Mouse (Mus musculus) neural tube, embryonic 14.5 days (tissue): Measurements from ENCODE around the gene Fabp1. TPM values are rescaled to one million over a fixed set of nuclear protein-coding genes. Genes with fewer than 3 reads are reported as not detected.

ENCODE experiments used
- ATAC-seq: fragments of 200-750 bp; cut with Nextera tagmentation; 2 replicates; pipeline ENCODE4 v1.8.0; 2017; ENCODE audit warnings: low read depth, mild to moderate bottlenecking, moderate TSS enrichment, moderate library complexity
- H3K27ac ChIP-seq: fragments of 300-500 bp; sonication (generic); 2 replicates; pipeline ENCODE4 v1.5.1; 2014; ENCODE audit warnings: low read depth, mild to moderate bottlenecking, control low read depth, low read length, moderate library complexity, mixed read lengths
- H3K27me3 ChIP-seq: fragments of 300-500 bp; sonication (generic); 2 replicates; pipeline ENCODE4 v1.6.1; 2014; ENCODE audit warnings: low read length; ENCODE audit not compliant: control insufficient read depth, insufficient read depth
- H3K36me3 ChIP-seq: fragments of 300-500 bp; sonication (generic); 2 replicates; pipeline ENCODE4 v1.6.1; 2014; ENCODE audit warnings: low read length, mixed read lengths; ENCODE audit not compliant: control insufficient read depth, insufficient read depth
- H3K4me1 ChIP-seq: fragments of 300-500 bp; sonication (generic); 2 replicates; pipeline ENCODE4 v1.6.1; 2014; ENCODE audit warnings: low read length; ENCODE audit not compliant: control insufficient read depth, insufficient read depth
- H3K4me2 ChIP-seq: fragments of 300-500 bp; sonication (generic); 2 replicates; pipeline ENCODE4 v1.6.1; 2014; ENCODE audit warnings: mild to moderate bottlenecking, low read depth, low read length, control low read depth
- H3K4me3 ChIP-seq: fragments of 300-500 bp; sonication (generic); 2 replicates; pipeline ENCODE4 v1.5.1; 2014; ENCODE audit warnings: low read depth, low read length, control low read depth, mixed read lengths
- H3K9ac ChIP-seq: fragments of 300-500 bp; sonication (generic); replicated peaks from 2 replicates; pipeline ENCODE4 v1.6.1; 2014; ENCODE audit warnings: low read depth, mild to moderate bottlenecking, control low read depth, low read length, mixed read lengths
- H3K9me3 ChIP-seq: fragments of 300-500 bp; sonication (generic); 2 replicates; pipeline ENCODE4 v1.6.1; 2016; ENCODE audit warnings: low read length; ENCODE audit not compliant: control insufficient read depth
- WGBS: fragments of 180-500 bp; shearing (Covaris S2); extraction: QIAGEN DNeasy Blood & Tissue Kit; methylation state at CpG from one replicate; pipeline ENCODE4 v1.1.7; 2014; 5-methylcytosine and 5-hydroxymethylcytosine counted together
- polyA plus RNA-seq: library from polyadenylated mRNA; unstranded; fragments of >200 nt; fragmentation: Nextera tagmentation; extraction: Ambion mirVana; gene quantifications from 2 replicates; pipeline ENCODE4 v1.2.1, GENCODE M21; 2014

Gene Fabp1
- polyA plus RNA-seq, 1 experiment from 2014 or later, result not detected

DNA sequence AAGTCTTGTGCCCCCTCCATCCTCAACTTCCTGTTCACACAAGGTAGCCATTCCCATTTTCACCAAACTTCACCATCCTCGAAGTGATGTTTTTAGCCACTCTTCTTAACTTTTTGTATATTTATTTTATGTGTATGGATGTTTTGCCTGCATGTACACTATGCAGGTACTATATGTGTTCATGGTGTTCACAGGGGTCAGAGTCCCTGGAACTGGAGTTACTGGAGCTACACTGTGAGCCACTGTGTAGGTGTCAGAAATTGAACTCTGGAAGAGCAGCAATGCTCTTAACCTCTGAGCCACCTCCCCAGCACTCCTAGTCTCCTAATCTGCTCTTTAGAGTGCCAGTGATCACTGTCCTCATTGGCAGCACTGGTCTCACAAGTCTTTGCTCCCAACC lies 48.8 kb downstream of the Fabp1 start:
- no peak overlapping the region for H3K4me2 ChIP-seq
- H3K9ac ChIP-seq, result no peak overlapping the region
- ATAC-seq, result no peak
- no peaks in the 10 kb centered on the region for H3K27me3 ChIP-seq
- H3K4me1 ChIP-seq, result no peaks in the 10 kb centered on the region
- no peaks in the 10 kb centered on the region for H3K36me3 ChIP-seq
- H3K9me3 ChIP-seq, result no peaks in the 10 kb centered on the region
- no peak overlapping the region for H3K27ac ChIP-seq
- no peak overlapping the region for H3K4me3 ChIP-seq
- WGBS, result 97% methylated on average over 1 of the region's 1 CpGs

DNA sequence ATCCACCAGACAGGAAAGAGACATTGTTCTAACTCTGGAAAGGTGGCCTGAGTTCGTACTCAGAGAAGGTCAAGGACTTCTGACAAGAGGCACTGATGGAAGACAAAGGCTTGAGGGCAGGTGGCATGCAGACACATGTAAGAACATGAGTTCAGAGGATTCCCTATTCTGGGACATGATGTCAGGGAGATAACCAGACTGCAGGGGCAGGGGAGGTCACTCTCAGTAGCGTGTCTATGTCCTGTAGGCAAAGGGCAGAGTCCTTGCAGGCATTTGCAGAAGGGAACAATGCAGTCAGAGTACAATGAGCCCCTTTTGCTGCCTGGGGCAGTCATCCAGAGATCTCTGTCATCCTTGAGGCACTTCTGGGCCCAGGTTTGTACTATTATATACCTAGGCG lies 50.0 kb downstream of the Fabp1 start:
- 80% methylated on average over 3 of the region's 3 CpGs for WGBS
- Histone ChIP-seq H3K36me3 (no peaks in the 10 kb centered on the region), H3K4me2 (no peak overlapping the region), H3K4me3 (no peak overlapping the region), H3K4me1 (no peaks in the 10 kb centered on the region), H3K27me3 (no peaks in the 10 kb centered on the region), H3K27ac (no peak overlapping the region), H3K9ac (no peak overlapping the region), H3K9me3 (no peaks in the 10 kb centered on the region)
- no peak for ATAC-seq

- H3K4me3 ChIP-seq, result no peak overlapping the region
- no peak for ATAC-seq
- no peaks in the 10 kb centered on the region for H3K36me3 ChIP-seq
- no peaks in the 10 kb centered on the region for H3K9me3 ChIP-seq
- no peak overlapping the region for H3K4me2 ChIP-seq
- H3K27me3 ChIP-seq, result no peaks in the 10 kb centered on the region
- H3K27ac ChIP-seq, result no peak overlapping the region
- WGBS, result 88% methylated on average over 8 of the region's 8 CpGs
- no peaks in the 10 kb centered on the region for H3K4me1 ChIP-seq
- H3K9ac ChIP-seq, result no peak overlapping the region
These were observed 51.3 kb downstream of the Fabp1 start for GRCm38 (mm10) chr6:71250951-71251350.

DNA sequence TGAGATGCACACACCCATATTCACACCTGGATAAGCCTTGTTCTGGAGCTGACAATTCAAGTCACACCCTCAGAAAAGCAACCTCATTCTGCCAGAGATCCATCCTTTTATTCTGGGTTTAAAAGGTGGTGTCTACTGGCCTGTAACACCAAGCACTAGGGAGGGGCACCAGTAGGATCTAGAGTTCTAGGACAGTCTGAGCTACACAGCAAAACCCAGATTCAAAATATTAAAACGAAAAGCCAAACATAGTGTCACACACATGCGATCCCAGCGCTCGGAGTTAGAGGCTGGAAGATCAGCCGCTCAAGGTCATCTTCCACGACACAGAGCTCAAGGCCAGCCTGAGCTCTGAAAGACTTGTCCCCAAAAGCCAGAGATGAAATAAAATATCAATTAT lies 54.8 kb downstream of the Fabp1 start:
- Histone ChIP-seq H3K27ac (no peak overlapping the region), H3K9ac (no peak overlapping the region), H3K4me3 (no peak overlapping the region), H3K4me2 (no peak overlapping the region), H3K27me3 (no peaks in the 10 kb centered on the region), H3K4me1 (no peaks in the 10 kb centered on the region), H3K36me3 (no peaks in the 10 kb centered on the region), H3K9me3 (no peaks in the 10 kb centered on the region)
- WGBS, result 94% methylated on average over 6 of the region's 6 CpGs
- no peak for ATAC-seq

Other genes with a start within 250 kb of the Fabp1 start
- not detected in 2 replicates for gene Foxi3, start 243.3 kb upstream of the Fabp1 start, polyA plus RNA-seq
- gene Thnsl2, start 55.4 kb upstream of the Fabp1 start, polyA plus RNA-seq, result 4.6 and 5.4 TPM in 2 replicates
- gene Krcc1, start 71.8 kb downstream of the Fabp1 start, polyA plus RNA-seq, result 15.7 and 20.8 TPM in 2 replicates
- gene Smyd1, start 122.4 kb downstream of the Fabp1 start, polyA plus RNA-seq, result 0.27 and 0.50 TPM in 2 replicates
- not detected in 2 replicates for gene Cd8b1, start 123.0 kb downstream of the Fabp1 start, polyA plus RNA-seq
- gene Cd8a, start 173.6 kb downstream of the Fabp1 start, polyA plus RNA-seq, result not detected in 2 replicates
- 6.7 and 8.4 TPM in 2 replicates for gene Rmnd5a, start 240.8 kb downstream of the Fabp1 start, polyA plus RNA-seq